Mouse (Mus musculus) limb, embryonic 14.5 days (tissue): ENCODE results near the gene Chmp3. TPM values are rescaled to one million over a fixed set of nuclear protein-coding genes. Genes with fewer than 3 reads are reported as not detected.

Source experiments
- ATAC-seq: fragments of 200-750 bp; cut with Nextera tagmentation; 2 replicates; pipeline ENCODE4 v1.8.0; 2017; ENCODE audit warnings: low read depth, moderate number of reproducible peaks, moderate TSS enrichment; ENCODE audit not compliant: low FRiP score
- DNase-seq: peaks from one replicate; pipeline ENCODE4 v3.0.0-alpha.2; 2015; ENCODE audit warnings: low spot score
- H3K27ac ChIP-seq: fragments of 300-500 bp; sonication (generic); replicated peaks from 2 replicates; pipeline ENCODE4 v1.5.1; 2014; ENCODE audit warnings: low read depth, mild to moderate bottlenecking, low read length, moderate library complexity, mixed read lengths
- H3K27me3 ChIP-seq: fragments of 300-500 bp; sonication (generic); 2 replicates; pipeline ENCODE4 v1.6.1; 2014; ENCODE audit warnings: low read length, mixed read lengths; ENCODE audit not compliant: control insufficient read depth, insufficient read depth
- H3K36me3 ChIP-seq: fragments of 300-500 bp; sonication (generic); 2 replicates; pipeline ENCODE4 v1.6.1; 2014; ENCODE audit warnings: mild to moderate bottlenecking, low read length, moderate library complexity, mixed read lengths; ENCODE audit not compliant: control insufficient read depth, insufficient read depth
- H3K4me1 ChIP-seq: fragments of 300-500 bp; sonication (generic); 2 replicates; pipeline ENCODE4 v1.6.1; 2014; ENCODE audit warnings: antibody characterized with exemption, low read length, mixed read lengths; ENCODE audit not compliant: control insufficient read depth, insufficient read depth
- H3K4me2 ChIP-seq: fragments of 300-500 bp; sonication (generic); replicated peaks from 2 replicates; pipeline ENCODE4 v1.6.1; 2014; ENCODE audit warnings: low read depth, mild to moderate bottlenecking, low read length, moderate library complexity; ENCODE audit not compliant: severe bottlenecking
- H3K4me3 ChIP-seq: fragments of 300-500 bp; sonication (generic); replicated peaks from 2 replicates; pipeline ENCODE4 v1.5.1; 2014; ENCODE audit warnings: low read length
- H3K9ac ChIP-seq: fragments of 300-500 bp; sonication (generic); 2 replicates; pipeline ENCODE4 v1.6.1; 2014; ENCODE audit warnings: mild to moderate bottlenecking, low read depth, low read length, moderate library complexity; ENCODE audit not compliant: severe bottlenecking
- H3K9me3 ChIP-seq: fragments of 300-500 bp; sonication (generic); 2 replicates; pipeline ENCODE4 v1.6.1; 2016; ENCODE audit warnings: low read length; ENCODE audit not compliant: control insufficient read depth
- POLR2A ChIP-seq: fragments of 200-500 bp; IDR thresholded peaks from 2 replicates; pipeline ENCODE4 v1.8.0; 2012; ENCODE audit warnings: inconsistent platforms, mild to moderate bottlenecking, moderate library complexity, borderline replicate concordance; ENCODE audit not compliant: insufficient read depth, insufficient read length; ENCODE audit errors: extremely low read depth
- WGBS: fragments of 180-500 bp; shearing (Covaris S2); extraction: QIAGEN DNeasy Blood & Tissue Kit; methylation state at CpG from one replicate; pipeline ENCODE4 v1.1.7; 2014; 5-methylcytosine and 5-hydroxymethylcytosine counted together
- polyA plus RNA-seq, 2 experiments: library from polyadenylated mRNA; depleted of rRNA in 1 of 2; stranded (reverse) in 1 of 2; unstranded in 1 of 2; fragments of >200 nt; fragmentation: Nextera tagmentation in 1 of 2; extraction: Ambion mirVana in 1 of 2; gene quantifications; 2 replicates each; pipeline versions ENCODE4 v1.2.1 to v1.2.3; 2012 to 2014

Gene Chmp3
- polyA plus RNA-seq, 2 experiments = 57.2 to 64.4 TPM

DNA sequence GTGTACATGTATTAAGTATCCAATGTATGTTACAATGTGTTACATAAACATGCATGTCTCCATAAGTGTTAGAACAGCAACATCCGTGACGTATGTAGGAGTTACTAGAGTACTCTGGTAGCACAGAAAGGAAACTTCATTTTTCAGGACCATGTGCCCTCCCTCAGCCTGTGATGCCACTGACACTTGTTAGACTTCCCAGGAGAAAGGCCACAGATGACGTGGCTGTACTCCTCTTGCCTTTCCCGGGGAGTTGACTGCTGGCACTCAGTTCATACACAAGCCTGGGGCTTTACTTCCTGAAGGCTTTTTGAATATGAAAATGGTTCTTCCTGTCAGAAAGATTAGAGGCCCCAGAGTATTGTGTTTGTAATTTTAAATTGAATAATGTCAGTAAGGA is 39.5 kb upstream of the Chmp3 start:
- H3K27ac ChIP-seq = no peak overlapping the region
- H3K4me1 ChIP-seq = no peaks in the 10 kb centered on the region
- TF ChIP-seq POLR2A = no peak
- H3K9me3 ChIP-seq = no peaks in the 10 kb centered on the region
- peaks cover 36% of the 10 kb centered on the region for H3K36me3 ChIP-seq
- H3K9ac ChIP-seq = no peak overlapping the region
- DNase-seq = no peak
- 88% methylated on average over 4 of the region's 4 CpGs for WGBS
- H3K27me3 ChIP-seq = no peaks in the 10 kb centered on the region
- H3K4me2 ChIP-seq = no peak overlapping the region
- no peak for ATAC-seq
- H3K4me3 ChIP-seq = no peak overlapping the region

DNA sequence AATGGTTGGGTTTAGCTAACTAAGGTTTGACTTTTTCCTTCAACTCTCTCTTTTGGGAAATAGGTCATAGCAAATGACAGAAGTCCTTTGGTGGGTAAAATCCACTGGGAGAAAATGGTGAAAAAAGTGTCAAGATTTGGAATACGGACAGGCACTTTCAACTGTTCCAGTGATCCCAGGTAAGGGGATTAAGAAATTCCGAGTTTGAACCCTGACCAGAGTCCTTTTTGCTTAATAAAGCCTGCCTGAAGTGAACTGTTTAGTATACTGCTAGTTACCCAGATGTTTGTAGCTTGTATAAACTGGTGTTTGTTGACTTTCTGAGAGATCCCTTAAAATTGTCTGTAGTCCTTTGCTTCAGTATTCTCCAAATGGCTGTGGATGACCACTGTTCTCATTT is 37.9 kb upstream of the Chmp3 start:
- no peak overlapping the region for H3K4me2 ChIP-seq
- no peak overlapping the region for H3K27ac ChIP-seq
- H3K27me3 ChIP-seq = no peaks in the 10 kb centered on the region
- H3K4me3 ChIP-seq = no peak overlapping the region
- ATAC-seq = no peak
- no peak overlapping the region for H3K9ac ChIP-seq
- H3K36me3 ChIP-seq = peaks cover 44% of the 10 kb centered on the region
- no peak for TF ChIP-seq POLR2A
- H3K4me1 ChIP-seq = no peaks in the 10 kb centered on the region
- H3K9me3 ChIP-seq = no peaks in the 10 kb centered on the region
- 86% methylated on average over 2 of the region's 2 CpGs for WGBS
- DNase-seq = no peak

DNA sequence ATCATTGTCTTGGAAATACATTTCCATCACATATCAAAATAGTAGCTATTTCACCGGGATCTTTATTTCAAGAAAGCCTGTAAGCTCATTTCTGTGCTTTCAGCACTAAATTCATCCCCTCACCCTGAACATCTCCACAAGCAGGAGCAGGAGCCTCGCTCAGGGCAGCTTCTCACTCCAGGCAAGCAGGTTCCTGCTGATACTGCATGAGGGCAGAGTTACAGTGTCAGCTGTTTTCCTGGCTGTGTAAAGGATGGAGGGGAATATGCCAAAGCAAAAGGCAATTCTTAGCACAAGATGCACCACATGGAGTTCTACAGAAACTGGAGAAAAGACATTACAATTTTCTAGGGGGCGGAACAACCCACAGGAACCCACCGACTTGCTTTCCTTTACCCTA is 24.1 kb upstream of the Chmp3 start:
- no peaks in the 10 kb centered on the region for H3K9me3 ChIP-seq
- DNase-seq = no peak
- no peak overlapping the region for H3K4me2 ChIP-seq
- no peak overlapping the region for H3K9ac ChIP-seq
- H3K27me3 ChIP-seq = no peaks in the 10 kb centered on the region
- 0 out of 2 replicates have a peak, but pooled peaks cover 3% of the 10 kb centered on the region for H3K36me3 ChIP-seq
- no peak overlapping the region for H3K4me3 ChIP-seq
- H3K27ac ChIP-seq = no peak overlapping the region
- 86% methylated on average over 4 of the region's 4 CpGs for WGBS
- no peaks in the 10 kb centered on the region for H3K4me1 ChIP-seq
- ATAC-seq = no peak
- no peak for TF ChIP-seq POLR2A

DNA sequence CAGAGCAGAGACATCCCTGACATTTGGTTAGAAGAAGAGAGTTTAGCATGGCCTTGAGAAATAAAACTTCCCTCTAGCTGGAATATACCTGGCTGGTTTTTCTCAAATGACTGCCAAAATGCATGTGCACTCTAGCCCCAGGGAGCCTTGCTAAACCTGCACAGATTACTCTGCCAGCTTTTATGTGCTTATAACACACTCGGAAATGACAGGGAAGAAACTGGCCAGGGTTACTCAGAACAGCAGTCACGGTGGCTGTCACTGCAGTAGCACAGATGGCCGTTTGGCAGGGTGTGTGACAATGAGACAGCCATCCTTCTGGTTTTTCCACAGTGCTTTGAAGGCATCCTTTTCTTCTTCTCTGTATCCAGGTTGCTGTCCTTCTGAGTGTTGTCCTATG is 18.0 kb upstream of the Chmp3 start:
- no peak for TF ChIP-seq POLR2A
- H3K9me3 ChIP-seq = no peaks in the 10 kb centered on the region
- no peaks in the 10 kb centered on the region for H3K27me3 ChIP-seq
- H3K4me1 ChIP-seq = no peaks in the 10 kb centered on the region
- H3K4me3 ChIP-seq = no peak overlapping the region
- WGBS = 14% methylated on average over 3 of the region's 3 CpGs
- no peak overlapping the region for H3K9ac ChIP-seq
- ATAC-seq = no peak
- H3K4me2 ChIP-seq = no peak overlapping the region
- no peak overlapping the region for H3K27ac ChIP-seq
- peak; percentile 3 for DNase-seq
- H3K36me3 ChIP-seq = no peaks in the 10 kb centered on the region

DNA sequence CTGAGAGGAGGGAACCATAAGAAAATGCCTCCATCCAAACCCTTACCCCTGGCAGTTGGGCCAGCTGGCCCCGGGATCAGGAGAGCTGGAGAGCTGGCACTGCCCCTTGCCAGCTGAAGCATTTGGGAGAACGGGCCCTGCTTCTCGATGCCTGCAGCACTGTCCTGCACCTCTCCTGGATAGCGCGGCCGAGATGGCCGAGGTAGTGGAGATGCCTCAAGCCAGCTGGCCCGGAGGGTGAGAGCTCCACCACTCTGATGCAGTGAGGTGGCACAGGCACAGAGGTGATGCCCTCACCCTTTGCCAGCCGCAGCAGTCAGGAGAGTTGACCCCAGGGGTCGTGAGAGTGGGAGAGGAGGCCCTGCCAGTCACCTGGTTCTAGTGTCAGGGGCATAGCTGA is 16.5 kb upstream of the Chmp3 start:
- Histone ChIP-seq H3K4me1 (no peaks in the 10 kb centered on the region), H3K36me3 (no peaks in the 10 kb centered on the region), H3K4me3 (no peak overlapping the region), H3K27ac (no peak overlapping the region), H3K4me2 (no peak overlapping the region), H3K9ac (no peak overlapping the region), H3K27me3 (no peaks in the 10 kb centered on the region), H3K9me3 (no peaks in the 10 kb centered on the region)
- no peak for TF ChIP-seq POLR2A
- WGBS = 88% methylated on average over 10 of the region's 10 CpGs
- no peak for DNase-seq
- ATAC-seq = no peak

DNA sequence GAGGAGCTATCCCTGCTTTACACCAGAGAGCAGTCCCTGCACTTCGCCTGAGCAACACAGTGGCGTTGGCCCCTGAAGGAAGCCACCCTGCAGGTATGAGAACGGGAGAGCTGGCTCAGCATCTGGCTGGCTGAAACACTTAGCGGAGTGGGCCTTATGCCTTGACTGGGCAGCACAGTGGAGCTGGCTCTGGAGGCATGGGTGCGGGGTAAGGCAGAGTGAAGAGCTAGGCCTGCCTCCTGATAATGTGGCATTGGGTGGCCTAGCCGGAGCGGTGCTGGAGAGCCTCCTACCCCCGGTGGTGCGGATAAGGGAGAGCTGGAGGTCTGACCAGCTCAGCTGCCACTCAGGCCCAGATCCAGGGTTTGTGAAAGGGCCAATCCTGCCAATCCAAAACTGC is 15.8 kb upstream of the Chmp3 start:
- Histone ChIP-seq H3K4me3 (no peak overlapping the region), H3K9me3 (no peaks in the 10 kb centered on the region), H3K9ac (no peak overlapping the region), H3K4me1 (no peaks in the 10 kb centered on the region), H3K4me2 (no peak overlapping the region), H3K36me3 (no peaks in the 10 kb centered on the region), H3K27ac (no peak overlapping the region), H3K27me3 (no peaks in the 10 kb centered on the region)
- TF ChIP-seq POLR2A = no peak
- no peak for ATAC-seq
- 88% methylated on average over 9 of the region's 9 CpGs for WGBS
- no peak for DNase-seq
